Mouse (Mus musculus): ENCODE results near the gene Kcnip2. TPM values are rescaled to one million over a fixed set of nuclear protein-coding genes. Genes with fewer than 3 reads are reported as not detected.
"Not testable (repeated sequence)": the region's sequence is repeated elsewhere in the genome, so short reads cannot be mapped to it uniquely, and the experiment has no call there.

Gene Kcnip2
- polyA plus RNA-seq, 1 experiment from 2014 or later = 0.66 TPM

DNA sequence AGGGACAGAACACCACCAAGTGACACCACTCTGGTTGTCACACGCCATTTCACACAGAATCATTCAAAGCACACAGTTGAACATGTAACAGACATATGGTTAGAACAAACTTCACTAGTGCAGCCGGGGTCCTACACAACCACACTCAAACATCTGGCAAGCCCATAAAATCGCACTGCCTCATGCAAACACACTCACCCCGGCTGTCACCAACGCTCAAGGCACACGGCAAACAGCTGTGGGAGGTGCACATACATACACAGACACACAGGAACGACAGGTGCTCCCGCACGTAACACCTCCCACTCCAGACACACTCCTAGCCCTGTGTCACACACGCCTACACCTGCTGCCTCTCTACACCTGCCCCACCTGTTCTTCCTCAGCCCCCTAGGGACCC is 691 bp downstream of the Kcnip2 start:
- DNase-seq (ENCODE audit: low spot score, missing footprints) = peak; percentile 78
- H3K4me1 ChIP-seq (ENCODE audit: control insufficient read depth, insufficient read depth, low read length) = peaks cover 24% of the 10 kb centered on the region
- H3K4me3 ChIP-seq (ENCODE audit: low read depth, low read length) = peak overlapping the region; percentile 40
- no peaks in the 10 kb centered on the region for H3K9me3 ChIP-seq (ENCODE audit: control insufficient read depth, low read length)
- H3K36me3 ChIP-seq (ENCODE audit: control insufficient read depth, insufficient read depth, low read length) = no peaks in the 10 kb centered on the region
- peak overlapping the region; percentile 93 for H3K4me2 ChIP-seq
- H3K27me3 ChIP-seq (ENCODE audit: control insufficient read depth, insufficient read depth, low read length) = peaks cover 7% of the 10 kb centered on the region; the same call in 1 of the 2 replicates
- H3K9ac ChIP-seq (ENCODE audit: low read length) = peak overlapping the region; percentile 59; the same call in 1 of the 2 replicates
- WGBS = 67% methylated on average over 10 of the region's 10 CpGs
- no peak for ATAC-seq (ENCODE audit: low FRiP score)
- no peak overlapping the region for H3K27ac ChIP-seq (ENCODE audit: low read depth, low read length)

DNA sequence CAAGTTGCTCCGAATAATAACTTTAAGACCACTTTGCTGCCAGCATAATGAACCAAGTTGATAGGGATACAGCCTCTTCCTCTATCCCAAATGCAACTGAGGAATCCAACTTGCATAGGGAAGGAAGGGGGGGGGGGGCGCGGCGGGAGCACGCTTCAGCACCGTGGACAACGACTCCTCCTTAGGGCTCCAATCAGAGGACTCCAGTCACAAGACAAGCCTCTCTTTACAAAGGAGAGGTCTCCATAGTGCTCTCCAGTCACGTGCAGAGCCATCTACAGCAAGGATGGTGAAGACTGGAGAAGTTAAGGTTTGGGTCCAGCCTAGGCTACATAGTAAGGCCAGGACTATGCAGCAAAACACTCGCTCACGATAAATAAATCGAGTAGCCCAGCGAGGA is 2.1 kb downstream of the Kcnip2 start:
- no peak overlapping the region for H3K4me3 ChIP-seq (ENCODE audit: low read depth, low read length)
- ATAC-seq (ENCODE audit: low FRiP score) (no peak), DNase-seq (ENCODE audit: low spot score, missing footprints) (no peak)
- H3K4me1 ChIP-seq (ENCODE audit: control insufficient read depth, insufficient read depth, low read length) = peaks cover 24% of the 10 kb centered on the region
- H3K4me2 ChIP-seq = no peak overlapping the region
- no peaks in the 10 kb centered on the region for H3K36me3 ChIP-seq (ENCODE audit: control insufficient read depth, insufficient read depth, low read length)
- H3K27ac ChIP-seq (ENCODE audit: low read depth, low read length) = no peak overlapping the region
- WGBS = 12% methylated on average over 12 of the region's 12 CpGs
- H3K9me3 ChIP-seq (ENCODE audit: control insufficient read depth, low read length) = no peaks in the 10 kb centered on the region
- H3K9ac ChIP-seq (ENCODE audit: low read length) = no peak overlapping the region
- H3K27me3 ChIP-seq (ENCODE audit: control insufficient read depth, insufficient read depth, low read length) = peaks cover 7% of the 10 kb centered on the region; the same call in 1 of the 2 replicates

GRCm38 (mm10) chr19:45813263-45813662 is 2.6 kb downstream of the Kcnip2 start:
- Histone ChIP-seq H3K4me2 (no peak overlapping the region), H3K27ac (ENCODE audit: low read depth, low read length) (no peak overlapping the region), H3K36me3 (ENCODE audit: control insufficient read depth, insufficient read depth, low read length) (no peaks in the 10 kb centered on the region), H3K9ac (ENCODE audit: low read length) (no peak overlapping the region), H3K27me3 (ENCODE audit: control insufficient read depth, insufficient read depth, low read length) (peaks cover 7% of the 10 kb centered on the region; the same call in 1 of the 2 replicates), H3K4me3 (ENCODE audit: low read depth, low read length) (no peak overlapping the region), H3K4me1 (ENCODE audit: control insufficient read depth, insufficient read depth, low read length) (peaks cover 24% of the 10 kb centered on the region), H3K9me3 (ENCODE audit: control insufficient read depth, low read length) (no peaks in the 10 kb centered on the region)
- ATAC-seq (ENCODE audit: low FRiP score) (no peak), DNase-seq (ENCODE audit: low spot score, missing footprints) (peak; percentile 99)
- WGBS = 9% methylated on average over 11 of the region's 11 CpGs

GRCm38 (mm10) chr19:45812673-45813252 is 3.1 kb downstream of the Kcnip2 start:
- DNase-seq (ENCODE audit: low spot score, missing footprints) = peak; percentile 84
- no peaks in the 10 kb centered on the region for H3K36me3 ChIP-seq (ENCODE audit: control insufficient read depth, insufficient read depth, low read length)
- H3K4me3 ChIP-seq (ENCODE audit: low read depth, low read length) = peak overlapping the region; percentile 13; the same call in 1 of the 2 replicates
- no peak overlapping the region for H3K27ac ChIP-seq (ENCODE audit: low read depth, low read length)
- H3K27me3 ChIP-seq (ENCODE audit: control insufficient read depth, insufficient read depth, low read length) = peaks cover 7% of the 10 kb centered on the region; the same call in 1 of the 2 replicates
- no peak overlapping the region for H3K9ac ChIP-seq (ENCODE audit: low read length)
- no peaks in the 10 kb centered on the region for H3K9me3 ChIP-seq (ENCODE audit: control insufficient read depth, low read length)
- 20% methylated on average over 8 of the region's 8 CpGs for WGBS
- 0 out of 2 replicates have a peak, but pooled peaks have one; percentile 49 for ATAC-seq (ENCODE audit: low FRiP score)
- H3K4me2 ChIP-seq = peak overlapping the region; percentile 39
- H3K4me1 ChIP-seq (ENCODE audit: control insufficient read depth, insufficient read depth, low read length) = peaks cover 24% of the 10 kb centered on the region

- Histone ChIP-seq H3K27ac (ENCODE audit: low read depth, low read length) (no peak overlapping the region), H3K27me3 (ENCODE audit: control insufficient read depth, insufficient read depth, low read length) (peaks cover 7% of the 10 kb centered on the region; the same call in 1 of the 2 replicates), H3K4me2 (peak overlapping the region; percentile 39), H3K9me3 (ENCODE audit: control insufficient read depth, low read length) (no peaks in the 10 kb centered on the region), H3K9ac (ENCODE audit: low read length) (peak overlapping the region; percentile 21; the same call in 1 of the 2 replicates), H3K4me1 (ENCODE audit: control insufficient read depth, insufficient read depth, low read length) (peaks cover 24% of the 10 kb centered on the region), H3K36me3 (ENCODE audit: control insufficient read depth, insufficient read depth, low read length) (no peaks in the 10 kb centered on the region), H3K4me3 (ENCODE audit: low read depth, low read length) (peak overlapping the region; percentile 13; the same call in 1 of the 2 replicates)
- DNase-seq (ENCODE audit: low spot score, missing footprints) = peak; percentile 91
- 1% methylated on average over 16 of the region's 16 CpGs for WGBS
- peak; percentile 66 for ATAC-seq (ENCODE audit: low FRiP score)
Measured at GRCm38 (mm10) chr19:45812115-45812514, 3.7 kb downstream of the Kcnip2 start.

GRCm38 (mm10) chr19:45811028-45811674 is 4.7 kb downstream of the Kcnip2 start:
- H3K36me3 ChIP-seq (ENCODE audit: control insufficient read depth, insufficient read depth, low read length) = no peaks in the 10 kb centered on the region
- no peak overlapping the region for H3K4me2 ChIP-seq
- no peak overlapping the region for H3K9ac ChIP-seq (ENCODE audit: low read length)
- no peaks in the 10 kb centered on the region for H3K9me3 ChIP-seq (ENCODE audit: control insufficient read depth, low read length)
- H3K4me3 ChIP-seq (ENCODE audit: low read depth, low read length) = no peak overlapping the region
- H3K27ac ChIP-seq (ENCODE audit: low read depth, low read length) = no peak overlapping the region
- DNase-seq (ENCODE audit: low spot score, missing footprints) (no peak), ATAC-seq (ENCODE audit: low FRiP score) (no peak)
- H3K27me3 ChIP-seq (ENCODE audit: control insufficient read depth, insufficient read depth, low read length) = peaks cover 7% of the 10 kb centered on the region; the same call in 1 of the 2 replicates
- 75% methylated on average over 12 of the region's 12 CpGs for WGBS
- peaks cover 21% of the 10 kb centered on the region for H3K4me1 ChIP-seq (ENCODE audit: control insufficient read depth, insufficient read depth, low read length)

DNA sequence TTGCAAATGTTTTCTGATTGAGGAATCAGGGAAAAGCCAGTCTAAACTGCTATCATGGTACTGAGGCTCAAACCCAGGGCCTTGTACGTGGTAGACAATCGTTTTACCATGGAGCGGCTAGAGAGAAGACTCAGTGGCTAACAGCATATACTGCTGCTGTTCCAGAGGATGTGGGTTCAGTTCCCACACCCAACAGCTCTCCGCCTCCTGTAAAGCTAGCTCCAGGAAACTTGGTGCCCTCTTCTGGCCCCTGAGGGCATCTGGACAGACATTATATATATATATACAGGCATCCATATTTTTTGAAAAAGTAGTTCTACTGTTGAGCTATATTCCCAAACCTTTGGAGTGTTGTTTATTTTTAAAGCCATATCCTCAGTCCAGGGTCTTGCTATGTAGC is 8.1 kb downstream of the Kcnip2 start:
- no peak overlapping the region for H3K9ac ChIP-seq (ENCODE audit: low read length)
- no peaks in the 10 kb centered on the region for H3K9me3 ChIP-seq (ENCODE audit: control insufficient read depth, low read length)
- H3K27me3 ChIP-seq (ENCODE audit: control insufficient read depth, insufficient read depth, low read length) = no peaks in the 10 kb centered on the region; the same call in 1 of the 2 replicates
- H3K36me3 ChIP-seq (ENCODE audit: control insufficient read depth, insufficient read depth, low read length) = no peaks in the 10 kb centered on the region
- no peak for DNase-seq (ENCODE audit: low spot score, missing footprints)
- H3K4me3 ChIP-seq (ENCODE audit: low read depth, low read length) = no peak overlapping the region
- ATAC-seq (ENCODE audit: low FRiP score) = no peak
- 95% methylated on average over 4 of the region's 4 CpGs for WGBS
- peaks cover 11% of the 10 kb centered on the region; the same call in 1 of the 2 replicates for H3K4me1 ChIP-seq (ENCODE audit: control insufficient read depth, insufficient read depth, low read length)
- H3K27ac ChIP-seq (ENCODE audit: low read depth, low read length) = no peak overlapping the region
- H3K4me2 ChIP-seq = no peak overlapping the region

GRCm38 (mm10) chr19:45805817-45806216 is 10.0 kb downstream of the Kcnip2 start:
- 95% methylated on average over 6 of the region's 6 CpGs for WGBS
- H3K36me3 ChIP-seq (ENCODE audit: control insufficient read depth, insufficient read depth, low read length); H3K4me3 ChIP-seq (ENCODE audit: low read depth, low read length); H3K4me1 ChIP-seq (ENCODE audit: control insufficient read depth, insufficient read depth, low read length); H3K4me2 ChIP-seq; ATAC-seq (ENCODE audit: low FRiP score); H3K9me3 ChIP-seq (ENCODE audit: control insufficient read depth, low read length); H3K9ac ChIP-seq (ENCODE audit: low read length); H3K27me3 ChIP-seq (ENCODE audit: control insufficient read depth, insufficient read depth, low read length); H3K27ac ChIP-seq (ENCODE audit: low read depth, low read length): not testable (repeated sequence)
- peak; percentile 61 for DNase-seq (ENCODE audit: low spot score, missing footprints)

Measured in midbrain, embryonic 11.5 days (tissue).